Mouse (Mus musculus) lung, postnatal 0 days (tissue): ENCODE measurements around the gene Usp54.

Experiments
- CTCF ChIP-seq: IDR thresholded peaks from 2 replicates; pipeline ENCODE4 v1.5.1; 2016; ENCODE audit warnings: antibody characterized with exemption, mild to moderate bottlenecking
- EP300 ChIP-seq: IDR thresholded peaks from 2 replicates; pipeline ENCODE4 v1.6.1; 2016; ENCODE audit warnings: antibody characterized with exemption, mild to moderate bottlenecking, control low read depth

- TF ChIP-seq CTCF (no peak), EP300 (no peak)
Observed at GRCm38 (mm10) chr14:20656361-20656760, 15.5 kb upstream of the Usp54 start, which contains the start of gene Myoz1.
